Mouse (Mus musculus) spleen, postnatal 4 days (tissue): ENCODE data around the gene Fan1.

Experiments used
- DNase-seq, 2 experiments: peaks; one replicate each; pipeline ENCODE4 v3.0.0; 2022; ENCODE audit warnings: low spot score in 2 of 2

Fan1 gene

DNA sequence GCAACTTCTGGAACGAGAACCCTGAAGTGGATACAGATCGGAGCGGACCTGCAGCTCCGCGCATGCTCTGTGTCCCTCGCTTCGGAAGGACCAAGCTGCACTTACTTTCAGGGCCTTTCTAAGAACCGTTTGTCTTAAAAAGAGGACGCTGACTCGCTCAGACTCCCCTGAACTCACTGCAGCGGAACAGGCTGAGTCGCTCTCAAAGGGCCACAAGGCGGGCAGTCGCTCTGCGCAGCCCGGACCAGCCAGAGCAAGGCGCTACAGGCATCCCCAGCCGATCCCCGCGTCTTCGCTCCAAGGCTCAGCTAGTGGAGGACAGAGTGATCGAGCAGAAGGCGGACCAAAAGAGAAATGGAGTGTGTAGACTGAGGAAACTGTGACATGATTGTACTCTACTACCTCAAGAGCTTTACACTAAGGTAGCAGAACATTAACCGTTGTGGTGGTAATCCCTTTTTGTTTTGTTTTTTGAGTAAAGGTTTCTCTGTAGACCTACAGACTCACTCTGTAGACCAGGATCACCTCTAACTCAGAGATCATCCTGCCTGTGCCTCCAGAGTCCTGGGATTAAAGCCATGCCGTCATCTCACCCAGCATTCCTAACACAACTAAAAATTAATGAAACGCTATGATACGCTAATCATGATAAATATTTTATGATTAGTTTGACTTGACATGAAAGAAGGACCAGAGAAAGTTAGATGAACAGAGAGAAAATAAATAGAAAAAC is at the start of gene Fan1:
Gene Fan1, minus strand, starts transcription at position 266 of the 733 bp plus-strand sequence.
- peak; percentile 85 to 93 for DNase-seq

DNA sequence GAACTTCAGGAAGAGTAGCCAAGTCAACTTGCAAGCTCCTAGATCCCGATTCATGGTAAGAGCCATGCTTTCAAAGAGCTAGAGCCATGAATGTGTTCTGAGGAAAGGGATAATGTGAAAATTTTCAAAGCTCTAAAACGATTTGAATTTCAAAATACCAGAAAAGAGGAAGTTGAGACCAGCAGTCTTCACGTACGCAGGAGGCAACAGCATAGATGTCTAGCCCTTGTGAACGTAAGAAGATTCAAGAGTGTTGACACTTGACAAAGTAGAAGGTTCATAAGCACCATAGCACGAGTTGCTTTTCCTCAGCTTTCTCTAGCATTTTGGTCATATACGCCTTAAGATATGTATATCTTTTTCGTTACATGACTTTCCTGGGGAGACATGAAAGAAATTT is 30.1 kb upstream of the Fan1 start:
- no peak for DNase-seq

DNA sequence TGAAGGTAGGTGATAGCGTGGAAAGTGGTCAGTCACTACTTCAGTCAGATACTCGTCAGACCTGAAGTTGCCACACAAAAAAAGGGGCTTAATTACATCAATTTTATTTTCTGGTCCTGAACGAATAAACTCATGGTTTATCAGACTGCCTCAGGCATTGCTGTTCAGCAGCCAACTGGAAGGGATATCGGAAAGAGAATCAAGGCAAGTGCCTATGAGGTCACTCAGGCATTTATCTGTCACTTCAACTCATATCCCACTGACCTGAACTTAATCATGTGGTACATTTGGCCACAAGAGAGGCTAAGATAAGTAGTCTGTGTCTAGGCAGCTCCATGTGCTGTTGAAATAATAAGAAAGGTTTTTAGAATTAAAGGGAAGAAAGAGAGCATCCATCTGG is 28.6 kb upstream of the Fan1 start:
- no peak for DNase-seq

DNA sequence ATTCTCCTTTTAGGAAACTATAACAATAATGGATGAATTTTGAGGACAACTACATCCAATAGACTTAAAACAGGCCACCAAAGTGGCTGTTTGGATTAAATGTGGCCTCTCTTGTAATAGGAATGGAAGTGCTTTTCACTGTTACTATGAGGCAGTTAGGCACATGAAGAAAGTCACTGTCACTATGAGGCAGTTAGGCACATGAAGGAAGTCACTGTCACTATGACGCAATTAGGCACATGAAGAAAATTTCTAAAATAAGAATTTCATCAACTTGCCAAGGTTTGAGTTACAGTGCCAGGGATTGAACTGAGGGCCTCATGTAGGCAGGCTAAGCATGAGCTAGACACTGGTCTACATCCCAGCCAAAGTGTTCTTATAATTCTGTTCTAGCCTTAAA is 26.8 kb upstream of the Fan1 start:
- no peak for DNase-seq

DNA sequence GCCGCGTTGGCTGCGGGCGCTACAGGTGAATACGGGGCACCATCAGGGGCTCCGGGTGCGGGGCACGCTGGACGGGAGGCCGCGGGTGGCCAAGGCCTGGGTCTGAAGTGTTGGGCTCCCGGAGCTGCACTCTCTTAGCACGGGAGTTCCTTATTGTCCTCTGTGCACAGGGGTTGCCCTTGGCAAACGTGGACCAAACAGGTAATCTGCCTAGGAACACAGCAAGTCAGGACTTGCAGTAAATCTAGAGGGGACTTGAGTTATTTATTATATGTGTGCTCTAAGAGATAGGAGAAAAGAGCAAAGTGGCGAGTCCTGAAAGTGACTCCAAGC is 18.9 kb upstream of the Fan1 start:
- no peak for DNase-seq

DNA sequence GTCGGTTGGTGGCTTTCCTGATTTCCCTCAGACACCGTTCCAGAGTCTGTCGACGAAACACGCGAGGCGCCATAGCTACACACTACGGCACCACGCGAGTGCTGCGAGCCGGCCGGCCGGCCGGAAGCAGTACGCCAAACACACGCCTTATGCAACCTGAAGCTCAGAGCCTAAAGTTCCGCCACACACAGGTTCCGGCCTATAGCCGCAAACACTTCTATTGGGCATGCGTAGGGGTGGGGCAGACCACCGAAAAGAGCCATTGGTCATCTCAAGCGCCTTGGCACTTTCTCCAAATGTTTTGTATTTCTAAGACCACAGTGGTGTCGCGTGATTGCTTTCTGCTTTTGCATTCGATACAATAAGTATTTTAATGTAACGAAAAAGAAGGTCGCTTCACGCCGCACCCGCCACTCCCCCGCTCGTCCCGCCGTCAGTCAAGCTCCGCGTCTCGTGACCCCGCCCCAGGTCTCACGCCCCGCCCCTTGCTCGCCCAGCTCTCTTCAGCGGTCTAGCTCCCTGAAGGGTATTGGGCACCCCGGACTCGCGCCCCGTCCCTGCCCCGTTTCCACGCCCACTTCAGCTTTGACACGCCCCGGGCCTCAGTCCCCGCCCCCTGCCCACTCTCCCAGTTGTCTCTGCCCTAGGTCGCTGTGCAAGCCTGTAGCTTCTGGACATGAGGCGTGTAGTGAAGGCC is 18.4 kb upstream of the Fan1 start, which contains the start of the genes Mphosph10 and Mcee:
Gene Mphosph10, minus strand, starts transcription at position 147 of the 697 bp plus-strand sequence.
Gene Mcee, plus strand, starts transcription at position 486 of the 697 bp plus-strand sequence.
- DNase-seq, result peak; percentile 99 to 100

DNA sequence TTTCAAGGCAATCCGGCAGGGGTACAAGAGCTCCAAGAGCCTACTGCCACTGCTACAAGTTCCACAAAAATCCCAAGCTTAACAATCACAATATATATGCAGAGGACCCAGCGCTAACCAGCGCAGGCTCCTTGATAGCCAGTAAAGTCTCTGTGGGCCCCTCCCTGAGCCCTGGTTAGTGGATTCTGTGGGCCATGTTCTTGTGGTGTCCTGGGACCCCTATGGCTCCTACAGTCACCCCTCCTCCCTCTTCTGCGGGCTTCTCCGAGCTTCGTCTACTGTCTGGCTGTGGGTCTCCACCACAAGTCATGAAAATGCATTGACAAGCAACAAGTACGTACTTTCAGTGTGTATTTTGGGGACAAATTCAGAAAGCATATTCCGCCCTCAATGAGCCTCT is 17.6 kb upstream of the Fan1 start:
- peak in 1 of 2 experiments; percentile 64 for DNase-seq

DNA sequence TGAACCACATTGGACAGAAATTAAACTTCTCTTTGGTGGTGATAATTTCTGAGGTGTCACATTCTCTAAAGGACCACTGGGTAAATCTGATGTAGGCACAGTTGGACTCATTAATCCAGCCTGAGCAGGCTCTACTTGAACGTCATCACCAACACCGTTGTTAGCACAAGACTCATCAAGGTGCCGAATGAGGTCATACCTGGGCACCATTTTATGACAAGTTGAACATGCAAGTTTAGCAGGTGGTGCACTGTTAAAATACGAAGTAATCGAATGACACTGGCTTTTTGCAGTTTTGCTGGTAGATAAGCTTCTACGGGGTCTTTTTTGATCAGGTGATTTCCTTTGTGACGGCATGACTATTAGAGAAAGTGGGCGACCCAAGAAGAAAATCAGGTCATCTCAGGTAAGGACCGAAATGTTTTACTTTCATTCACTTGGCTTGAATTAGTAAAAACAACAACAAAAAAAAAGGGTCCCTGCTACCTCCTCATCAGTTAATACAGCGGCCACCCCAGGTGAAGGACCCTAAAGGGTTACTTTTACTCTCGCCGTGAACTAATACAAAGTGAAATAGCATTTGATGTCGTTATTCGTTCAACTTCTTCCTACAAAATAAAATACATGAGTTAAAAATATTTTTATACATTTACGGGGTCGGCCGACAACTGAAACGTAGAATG is 607 bp downstream of the Fan1 start:
- no peak for DNase-seq

DNA sequence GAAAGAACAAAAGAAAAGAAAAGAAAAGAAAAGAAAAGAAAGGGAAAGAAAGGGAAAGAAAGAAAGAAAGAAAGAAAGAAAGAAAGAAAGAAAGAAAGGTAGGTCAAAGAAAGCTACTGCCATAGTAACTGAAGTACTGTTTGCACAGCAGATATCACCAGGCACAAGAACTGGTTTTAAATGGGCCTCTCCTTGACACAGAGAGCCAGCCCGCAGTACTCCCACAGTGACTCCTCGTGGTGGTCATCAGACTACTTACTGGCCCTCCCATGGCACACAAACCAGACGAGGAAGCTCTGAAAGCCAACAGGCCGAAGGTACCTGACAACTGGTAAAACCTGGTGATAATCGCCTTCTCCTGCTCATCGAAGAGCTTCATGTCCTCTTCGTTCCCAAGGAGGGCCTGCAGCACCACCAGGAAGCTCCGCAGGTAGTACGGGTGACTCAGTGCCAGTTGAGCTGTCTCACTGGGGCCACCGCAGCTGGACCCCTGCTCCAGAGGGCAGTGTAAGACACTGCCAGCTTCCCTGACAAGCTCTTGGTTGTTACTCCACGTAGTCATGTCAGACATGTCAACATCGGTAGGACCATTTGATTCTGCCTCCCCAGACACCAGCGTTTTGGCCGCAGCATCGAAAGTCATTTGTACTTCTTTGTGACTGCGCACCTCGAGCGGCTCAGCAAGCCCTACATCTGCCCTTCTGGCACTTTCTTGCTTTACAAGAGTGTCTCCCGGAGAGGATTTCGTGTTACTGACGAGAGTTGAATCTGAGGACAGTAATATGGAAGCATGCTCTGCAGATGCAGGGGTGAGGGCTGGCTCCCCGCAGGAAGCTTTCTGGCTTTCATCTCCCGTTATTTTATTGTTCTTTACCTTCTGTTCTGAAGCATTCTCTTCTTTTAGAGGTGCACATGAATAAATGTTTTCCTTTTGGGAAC is 1.7 kb downstream of the Fan1 start:
- DNase-seq, result peak in 1 of 2 experiments; percentile 58

DNA sequence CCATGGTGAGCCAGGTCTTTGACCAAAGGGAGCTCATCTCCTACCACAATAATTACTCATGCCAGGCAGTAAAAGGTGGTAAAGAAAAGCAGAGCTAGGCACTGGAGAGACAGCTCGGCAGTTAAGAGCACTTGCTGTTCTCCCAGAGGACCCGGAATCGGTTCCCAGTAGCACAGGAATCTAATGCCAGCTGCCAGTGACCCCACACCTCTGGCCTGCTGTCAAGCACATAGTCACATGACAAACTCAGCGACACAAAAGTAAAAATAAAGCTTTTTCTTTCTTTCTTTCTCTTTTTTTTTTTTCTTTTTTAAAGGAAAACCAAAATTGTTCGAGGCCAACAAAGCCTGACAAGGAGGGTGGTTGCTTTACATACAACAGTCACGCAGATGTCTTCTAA is 4.1 kb downstream of the Fan1 start:
- no peak for DNase-seq

DNA sequence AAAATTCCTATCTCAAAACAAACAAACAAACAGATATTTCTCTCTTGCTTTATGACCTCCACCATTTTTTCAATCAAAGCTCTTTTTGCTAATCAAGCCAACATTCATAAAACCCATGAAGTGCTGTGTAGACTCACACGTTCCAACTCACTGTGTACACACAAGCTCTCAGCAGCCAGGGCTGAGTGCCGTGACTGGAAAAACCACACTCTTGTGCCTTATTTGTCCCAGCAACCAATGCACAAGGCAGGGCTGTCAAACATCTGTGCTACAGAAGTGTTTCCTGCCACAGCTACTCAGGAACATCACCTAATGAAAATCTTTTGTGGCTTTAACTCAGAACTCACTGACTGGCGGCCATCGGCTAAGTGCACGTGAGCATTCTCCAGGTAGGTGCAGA is 8.0 kb downstream of the Fan1 start:
- no peak for DNase-seq

DNA sequence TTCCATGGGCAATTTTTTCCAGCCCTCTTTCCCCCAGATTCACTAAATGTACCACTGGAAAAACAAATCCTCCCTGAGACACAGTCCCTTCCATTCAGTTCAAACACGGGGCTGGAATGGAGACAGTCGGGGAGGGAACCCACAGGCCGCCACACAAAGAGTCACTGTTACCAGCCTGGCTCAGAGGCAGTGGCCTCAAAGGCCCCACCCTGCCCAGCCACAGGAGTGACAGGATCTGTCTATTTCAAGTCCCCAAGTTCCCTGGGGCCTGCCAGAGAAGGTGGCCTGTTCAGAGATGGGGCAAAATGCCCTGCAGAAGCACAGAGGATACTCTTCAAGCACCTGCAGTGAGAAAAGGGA is 13.3 kb downstream of the Fan1 start:
- DNase-seq, result no peak

DNA sequence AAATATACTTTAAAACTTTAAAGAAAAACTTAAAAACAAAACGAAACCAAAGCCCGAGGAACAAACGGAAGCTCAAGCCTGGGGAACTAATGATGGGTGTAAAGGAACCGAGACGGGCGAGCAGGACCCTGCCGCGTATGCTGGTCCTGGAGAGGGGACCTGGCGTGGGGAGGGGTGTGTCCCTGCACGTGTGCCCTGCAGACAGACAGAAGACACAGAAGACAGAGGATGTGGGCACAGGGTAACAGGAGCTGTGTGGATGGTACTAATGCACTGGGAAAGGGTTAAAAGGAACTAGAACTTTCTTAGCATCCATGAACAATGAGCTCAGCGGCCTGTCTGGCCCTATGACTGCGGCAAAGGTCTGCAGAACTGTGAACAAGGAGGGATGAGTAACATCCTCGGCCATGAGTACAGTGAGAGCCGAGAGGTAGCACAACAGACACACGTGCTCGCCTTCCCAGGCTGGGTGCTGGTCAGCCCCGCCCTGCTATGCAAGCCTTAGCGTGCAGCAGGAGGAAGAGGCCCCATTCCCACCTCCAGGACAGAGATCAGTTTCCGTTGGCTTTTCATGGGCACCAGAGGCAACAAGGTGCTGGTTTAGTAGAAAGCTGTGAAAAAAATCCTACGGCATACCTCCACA is 13.8 kb downstream of the Fan1 start:
- DNase-seq, result no peak

DNA sequence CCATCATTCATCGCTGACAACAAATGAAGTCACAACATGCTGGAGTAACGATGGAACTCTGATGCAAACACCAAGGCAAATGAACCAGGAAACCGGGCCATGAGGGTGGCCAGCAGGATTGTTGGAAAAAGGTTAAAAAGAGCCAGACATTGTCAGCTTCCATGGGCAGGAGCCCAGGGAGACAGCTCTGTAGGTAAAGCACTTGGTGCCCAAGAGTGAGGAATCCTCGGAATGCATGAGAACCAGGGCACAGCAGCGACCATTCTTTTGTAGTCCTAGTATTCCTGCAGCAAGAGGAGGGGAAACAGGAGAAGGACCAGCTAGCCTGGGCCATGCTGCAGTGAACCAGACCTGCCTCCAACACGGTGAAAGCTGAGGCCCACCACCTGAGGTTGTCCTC is 15.2 kb downstream of the Fan1 start:
- DNase-seq, result no peak

DNA sequence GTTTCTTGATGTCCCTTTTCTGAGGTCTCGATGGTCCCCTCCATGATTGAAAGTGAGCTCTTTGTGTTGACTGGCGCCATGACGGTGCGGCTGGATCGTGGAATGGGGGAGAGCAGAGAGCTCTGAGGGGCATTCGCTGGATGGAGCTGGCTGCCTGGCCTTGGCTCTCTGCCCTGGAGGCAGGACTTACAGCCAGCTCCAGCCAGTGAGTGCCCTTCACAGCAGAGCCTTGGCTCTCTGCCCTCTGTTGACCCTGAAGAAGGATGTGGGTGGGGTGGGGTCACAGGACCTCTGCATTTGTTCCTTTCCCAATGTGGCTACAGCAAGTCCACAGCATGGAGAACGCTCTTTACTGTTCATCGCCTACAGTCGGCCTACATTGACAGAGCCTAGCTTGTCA is 16.5 kb downstream of the Fan1 start:
- DNase-seq, result no peak

DNA sequence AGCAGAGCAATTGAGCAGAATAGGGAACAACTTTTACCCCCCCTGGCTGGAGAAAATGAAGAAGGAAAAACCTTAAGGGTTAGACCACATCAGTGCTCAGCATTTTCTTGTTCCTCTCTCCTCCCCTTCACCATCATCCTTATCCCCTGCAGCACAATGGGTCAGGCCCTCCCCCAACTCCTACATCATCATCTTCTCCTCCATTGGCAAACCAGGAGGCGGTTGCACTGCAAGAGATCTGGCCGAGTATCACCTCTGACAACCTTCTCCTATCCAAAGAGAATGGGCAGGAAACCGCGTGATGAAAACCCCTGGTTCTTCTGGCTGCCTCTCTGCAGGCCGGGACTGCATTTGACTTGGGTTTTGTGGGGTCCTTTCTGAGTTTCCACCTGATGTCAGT is 17.2 kb downstream of the Fan1 start:
- no peak for DNase-seq

DNA sequence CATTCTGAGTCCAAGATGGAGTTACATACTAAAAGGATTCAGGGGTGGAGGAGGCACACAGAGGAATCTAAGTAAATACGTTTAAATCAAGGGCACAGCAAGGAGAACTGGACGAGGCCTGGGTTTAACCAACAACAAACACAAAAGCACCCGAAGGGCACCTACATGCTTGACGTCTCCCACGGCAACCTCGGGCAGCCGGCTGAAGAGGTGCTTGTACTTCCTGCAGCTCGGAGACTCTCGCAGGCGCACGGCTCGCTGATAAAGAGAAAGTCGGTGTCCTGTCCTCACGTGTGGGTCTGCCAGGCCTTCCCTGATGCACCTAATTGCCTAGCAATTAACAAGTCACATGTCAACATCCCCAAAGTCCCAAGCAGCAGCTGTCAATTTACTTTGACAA is 19.7 kb downstream of the Fan1 start:
- no peak for DNase-seq

DNA sequence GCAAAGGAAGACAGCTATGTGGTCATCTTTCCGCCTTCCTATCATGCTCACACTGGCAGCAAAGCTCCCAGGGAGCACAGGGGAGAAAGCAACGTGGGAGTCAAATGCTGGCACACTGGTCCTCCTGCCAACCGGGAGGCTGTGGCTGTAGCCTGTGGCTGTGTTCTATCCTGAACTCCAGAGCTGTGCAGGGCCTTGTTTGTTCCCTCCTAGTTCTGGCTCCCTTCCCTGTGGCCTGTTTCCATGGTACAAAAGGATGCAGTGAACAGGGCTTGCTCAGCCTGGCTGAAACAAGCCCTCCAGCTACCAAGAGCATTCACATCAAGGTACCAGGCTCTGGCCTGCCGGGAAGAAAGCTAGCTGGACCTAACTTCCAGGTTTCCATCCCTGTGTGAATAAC is 22.8 kb downstream of the Fan1 start:
- no peak for DNase-seq

DNA sequence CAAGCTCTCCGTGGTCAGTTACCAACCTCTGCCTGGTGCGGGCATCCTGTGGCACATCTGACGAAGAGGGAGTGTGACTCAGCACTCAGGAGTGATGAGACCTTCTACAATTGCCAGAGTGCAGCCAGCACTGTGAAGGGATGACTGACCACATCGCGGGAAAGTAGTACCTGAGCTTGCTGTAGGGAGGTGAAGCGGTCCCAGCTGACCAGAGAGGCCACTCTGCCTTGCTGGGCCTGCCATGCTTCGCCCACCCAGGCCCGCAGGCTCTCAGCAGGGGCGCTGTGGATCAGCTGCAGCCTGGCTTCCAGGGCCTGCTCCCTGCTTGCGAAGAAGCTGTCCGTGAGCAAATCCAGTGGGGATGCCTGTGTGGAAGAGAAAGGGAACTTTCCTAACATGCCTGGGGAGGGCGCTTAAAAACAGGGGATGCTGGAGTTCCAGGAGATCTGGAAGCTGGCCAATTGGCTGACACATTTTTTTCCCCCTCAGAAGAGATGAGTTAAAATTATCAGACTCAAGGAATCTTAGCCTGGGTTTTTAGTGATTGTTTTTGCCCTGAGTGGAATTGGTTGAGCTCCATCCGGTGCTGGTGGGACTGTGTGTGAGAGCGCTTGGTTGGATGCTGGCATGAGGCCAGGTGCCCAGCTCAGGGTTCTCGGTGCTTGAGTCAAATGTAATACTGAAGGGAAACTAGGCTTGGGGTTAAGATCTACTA is 24.6 kb downstream of the Fan1 start:
- no peak for DNase-seq

DNA sequence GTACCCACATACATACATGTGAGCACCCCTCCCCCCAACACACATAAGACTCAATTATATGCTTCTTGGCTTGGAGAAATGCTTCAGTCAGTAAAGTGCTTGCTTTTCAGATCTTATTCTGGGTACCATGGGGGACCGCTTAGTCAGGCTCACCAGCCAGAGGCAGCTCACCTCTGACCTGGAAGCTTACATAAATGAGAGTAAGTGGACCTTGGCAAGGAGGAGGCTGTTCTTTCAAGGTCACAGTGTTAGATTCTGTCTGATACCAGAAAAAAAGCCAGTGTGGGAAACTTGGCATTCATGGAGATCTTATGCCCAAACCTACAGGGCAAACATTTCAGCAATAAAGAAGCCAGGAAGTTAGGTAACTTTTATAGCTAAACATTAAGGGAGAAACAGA is 26.1 kb downstream of the Fan1 start:
- no peak for DNase-seq

DNA sequence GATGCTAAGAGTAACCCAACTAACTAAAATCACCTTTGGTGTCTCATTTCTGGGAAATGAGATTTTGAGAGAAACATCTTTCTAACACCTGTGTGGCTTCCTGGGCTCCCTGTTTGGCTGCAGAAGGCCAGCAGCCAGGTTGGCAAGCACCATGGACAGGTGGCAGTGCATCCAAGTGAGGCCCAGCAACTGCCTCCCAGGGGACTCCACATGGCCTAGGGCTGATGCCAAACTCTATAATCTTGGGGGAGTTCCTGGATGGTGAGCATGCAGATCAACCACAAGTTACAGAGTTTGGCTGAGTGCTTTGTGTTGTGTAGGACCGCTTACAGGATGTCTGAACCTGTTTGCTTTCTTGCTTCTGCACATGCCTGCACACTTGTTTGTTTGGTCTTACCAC is 41.2 kb downstream of the Fan1 start:
- DNase-seq, result no peak
